Mouse (Mus musculus) embryonic fibroblast, embryonic 13.5 days (primary cell): Measurements from ENCODE around the gene Tmem248. TPM values are rescaled to one million over a fixed set of nuclear protein-coding genes. Genes with fewer than 3 reads are reported as not detected.
"Not testable (repeated sequence)": the region's sequence is repeated elsewhere in the genome, so short reads cannot be mapped to it uniquely, and the experiment has no call there.

Experiments used
- H3K27ac ChIP-seq: 2 replicates; pipeline ENCODE4 v1.5.1; 2012; ENCODE audit warnings: low read length, control low read depth, inconsistent platforms; ENCODE audit not compliant: insufficient read depth
- H3K4me1 ChIP-seq: 2 replicates; pipeline ENCODE4 v1.6.1; 2011; ENCODE audit warnings: low read length; ENCODE audit not compliant: control insufficient read depth, insufficient read depth
- H3K4me3 ChIP-seq: 2 replicates; pipeline ENCODE4 v1.5.1; 2011; ENCODE audit warnings: mild to moderate bottlenecking, control low read depth, low read length; ENCODE audit not compliant: insufficient read depth
- CTCF ChIP-seq: IDR thresholded peaks from 2 replicates; pipeline ENCODE4 v1.5.1; 2011; ENCODE audit warnings: mild to moderate bottlenecking, control low read depth, low read length, moderate library complexity, borderline replicate concordance; ENCODE audit not compliant: insufficient read depth
- POLR2A ChIP-seq: IDR thresholded peaks from 2 replicates; pipeline ENCODE4 v1.6.1; 2011; ENCODE audit warnings: low read depth, mild to moderate bottlenecking, control low read depth, low read length, moderate library complexity
- polyA plus RNA-seq: library from polyadenylated mRNA; stranded (reverse); fragments of >200 nt; gene quantifications from 2 replicates; pipeline ENCODE4 v1.2.4, GENCODE M21; 2011; ENCODE audit warnings: low read depth; ENCODE audit not compliant: missing spikeins, insufficient read length

The Tmem248 gene
- polyA plus RNA-seq, 1 experiment: 42.9 TPM

DNA sequence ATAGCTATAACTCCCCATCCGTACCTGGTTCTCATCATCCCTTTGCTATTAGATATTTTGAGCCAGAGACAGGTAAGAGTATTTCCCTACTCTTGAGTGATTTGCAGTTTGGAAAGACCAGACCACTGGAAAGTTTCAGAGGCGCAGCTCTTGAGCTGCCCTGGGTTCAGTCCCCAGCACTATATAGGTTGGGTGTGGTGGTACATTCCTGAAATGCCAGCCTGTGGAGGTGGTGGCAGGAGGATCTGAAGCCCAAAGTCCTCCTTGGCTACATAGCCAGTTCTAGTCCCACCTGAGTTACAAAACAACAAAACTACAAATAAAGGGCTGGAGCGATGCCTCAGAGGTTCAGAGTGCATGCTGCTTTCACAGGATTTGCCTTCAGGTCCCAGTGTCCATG is 9.9 kb downstream of the Tmem248 start:
- Histone ChIP-seq H3K27ac (no peak overlapping the region), H3K4me3 (no peak overlapping the region), H3K4me1 (peaks cover 3% of the 10 kb centered on the region; the same call in 1 of the 2 replicates)
- TF ChIP-seq CTCF (no peak), POLR2A (no peak)

DNA sequence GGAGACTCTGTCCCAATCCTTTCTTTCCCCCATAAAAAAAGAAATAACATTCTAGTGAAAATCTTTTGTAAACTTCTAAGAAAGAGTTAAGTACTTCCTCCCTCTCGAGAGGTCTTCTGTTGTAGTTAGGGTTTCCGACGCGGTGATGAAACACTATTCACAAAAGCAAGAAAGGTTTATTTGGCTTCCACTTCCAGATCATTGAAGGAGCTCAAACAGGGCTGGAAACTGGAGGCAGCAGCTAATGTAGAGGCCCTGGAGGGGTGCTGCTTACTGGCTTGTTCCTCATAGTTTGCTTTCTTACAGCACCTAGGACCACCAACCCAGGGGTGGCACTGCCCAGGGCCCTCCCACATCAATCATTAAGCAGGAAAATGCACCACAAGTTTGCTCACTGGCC is 11.2 kb downstream of the Tmem248 start:
- H3K4me1 ChIP-seq: peaks cover 3% of the 10 kb centered on the region; the same call in 1 of the 2 replicates
- H3K4me3 ChIP-seq: no peak overlapping the region
- no peak for TF ChIP-seq CTCF
- TF ChIP-seq POLR2A: no peak
- no peak overlapping the region for H3K27ac ChIP-seq

DNA sequence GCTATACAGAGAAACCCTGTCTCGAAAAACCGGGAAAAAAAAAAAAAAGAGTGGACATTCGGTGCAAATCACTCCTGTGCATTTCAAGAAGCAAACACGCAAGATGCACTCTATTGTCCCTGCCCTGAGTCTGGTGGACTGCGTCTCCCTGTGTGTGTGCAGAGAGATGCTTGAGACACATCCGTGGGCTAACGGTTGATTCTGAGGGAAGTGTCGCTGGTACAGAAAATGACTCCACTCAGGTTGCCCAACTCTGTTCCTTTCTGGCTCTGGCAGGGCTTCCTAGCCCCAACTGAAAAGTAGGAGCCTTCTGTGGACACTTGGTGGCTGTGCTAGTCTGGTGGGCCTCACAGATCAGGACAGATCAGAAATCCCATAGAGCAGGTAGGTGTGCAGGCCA is 19.4 kb downstream of the Tmem248 start:
- H3K4me1 ChIP-seq: no peaks in the 10 kb centered on the region
- no peak overlapping the region for H3K27ac ChIP-seq
- TF ChIP-seq CTCF: no peak
- no peak overlapping the region for H3K4me3 ChIP-seq

DNA sequence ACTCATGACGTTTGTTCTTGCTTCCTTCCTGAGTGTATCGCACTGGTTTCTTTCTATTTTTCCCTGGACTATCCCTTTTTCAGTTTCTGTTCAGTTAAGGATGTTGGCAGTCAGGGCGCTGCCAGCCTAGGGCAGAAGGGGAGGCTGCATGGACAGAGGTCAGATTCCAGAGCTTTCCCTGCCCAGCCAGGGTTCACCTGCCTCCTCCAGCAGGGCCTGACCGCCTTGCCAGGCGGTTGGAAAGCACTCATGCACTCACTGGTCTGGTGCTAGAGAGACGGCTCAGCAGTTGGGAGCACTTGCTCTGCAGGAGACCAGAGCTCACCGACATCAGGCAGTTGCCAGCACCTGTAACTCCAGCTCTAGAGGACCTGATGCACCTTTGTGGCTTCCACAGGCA is 22.4 kb downstream of the Tmem248 start:
- Histone ChIP-seq H3K4me1 (no peaks in the 10 kb centered on the region), H3K4me3 (no peak overlapping the region), H3K27ac (no peak overlapping the region)
- TF ChIP-seq POLR2A (no peak), CTCF (no peak)

DNA sequence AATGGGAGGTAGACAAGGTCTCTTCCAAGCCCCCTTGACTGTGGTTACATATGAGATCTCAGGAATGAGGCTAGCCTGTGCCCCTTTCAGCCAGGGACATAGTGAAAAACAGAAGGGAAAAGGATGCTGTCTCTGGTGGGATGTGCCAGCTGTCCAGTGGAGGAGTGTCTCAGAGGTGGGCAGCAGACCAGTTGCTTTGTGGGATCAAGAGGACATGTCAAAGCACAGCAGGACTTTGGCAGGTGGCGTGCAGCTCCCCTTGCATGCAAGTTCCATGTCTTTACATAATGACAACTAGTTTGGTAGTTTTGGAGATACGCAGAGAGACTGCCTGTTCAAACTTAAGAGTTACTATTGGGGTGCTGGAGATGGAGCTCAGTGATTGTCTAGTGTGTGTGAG is 23.0 kb downstream of the Tmem248 start:
- Histone ChIP-seq H3K4me3 (no peak overlapping the region), H3K27ac (no peak overlapping the region), H3K4me1 (no peaks in the 10 kb centered on the region)
- no peak for TF ChIP-seq CTCF
- TF ChIP-seq POLR2A: no peak

DNA sequence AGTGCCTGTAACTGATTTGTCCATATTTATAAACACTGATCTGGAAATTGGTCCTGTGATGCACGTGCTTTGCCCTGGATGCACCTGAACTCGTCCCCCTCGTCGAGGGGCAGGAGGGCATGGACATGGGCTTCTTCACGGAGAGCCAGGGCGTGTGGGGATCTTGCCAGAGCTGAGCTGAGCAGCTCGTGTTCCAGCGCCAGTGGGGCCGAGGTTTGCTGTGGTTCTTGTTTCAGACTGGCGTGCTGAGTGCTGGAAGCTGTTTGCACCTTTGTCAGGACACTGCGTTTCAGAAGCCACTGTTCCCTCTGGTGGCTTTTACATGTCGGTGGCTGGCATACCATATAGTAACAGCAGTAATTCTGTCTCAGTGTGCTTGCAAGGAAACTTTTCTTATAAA is 24.5 kb downstream of the Tmem248 start:
- no peak for TF ChIP-seq POLR2A

DNA sequence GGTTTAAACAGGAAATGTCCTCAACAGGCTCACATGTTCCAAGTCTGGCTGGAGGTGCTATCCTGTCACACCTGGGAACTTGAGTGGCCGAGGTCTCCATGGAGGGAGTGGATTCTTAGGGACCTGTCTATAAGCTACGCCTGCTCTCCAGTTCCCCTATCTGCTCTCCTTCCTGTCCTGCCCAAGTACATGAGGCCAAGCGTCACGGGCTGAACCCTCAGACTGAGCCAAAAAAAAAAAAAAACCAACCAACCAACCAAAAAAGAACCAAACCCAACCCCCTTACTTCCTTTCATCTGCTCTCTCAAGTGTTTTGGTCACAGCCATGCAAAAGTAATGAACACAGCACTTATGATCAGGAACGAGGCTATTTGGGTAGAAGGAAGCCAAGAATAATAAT is 30.9 kb downstream of the Tmem248 start:
- TF ChIP-seq POLR2A: no peak
- TF ChIP-seq CTCF: no peak
- no peaks in the 10 kb centered on the region for H3K4me1 ChIP-seq
- no peak overlapping the region for H3K27ac ChIP-seq
- H3K4me3 ChIP-seq: no peak overlapping the region

More for the DNA sequence above, 24.5 kb downstream of the Tmem248 start:
- Histone ChIP-seq H3K4me1 (no peaks in the 10 kb centered on the region), H3K27ac (no peak overlapping the region), H3K4me3 (no peak overlapping the region)

DNA sequence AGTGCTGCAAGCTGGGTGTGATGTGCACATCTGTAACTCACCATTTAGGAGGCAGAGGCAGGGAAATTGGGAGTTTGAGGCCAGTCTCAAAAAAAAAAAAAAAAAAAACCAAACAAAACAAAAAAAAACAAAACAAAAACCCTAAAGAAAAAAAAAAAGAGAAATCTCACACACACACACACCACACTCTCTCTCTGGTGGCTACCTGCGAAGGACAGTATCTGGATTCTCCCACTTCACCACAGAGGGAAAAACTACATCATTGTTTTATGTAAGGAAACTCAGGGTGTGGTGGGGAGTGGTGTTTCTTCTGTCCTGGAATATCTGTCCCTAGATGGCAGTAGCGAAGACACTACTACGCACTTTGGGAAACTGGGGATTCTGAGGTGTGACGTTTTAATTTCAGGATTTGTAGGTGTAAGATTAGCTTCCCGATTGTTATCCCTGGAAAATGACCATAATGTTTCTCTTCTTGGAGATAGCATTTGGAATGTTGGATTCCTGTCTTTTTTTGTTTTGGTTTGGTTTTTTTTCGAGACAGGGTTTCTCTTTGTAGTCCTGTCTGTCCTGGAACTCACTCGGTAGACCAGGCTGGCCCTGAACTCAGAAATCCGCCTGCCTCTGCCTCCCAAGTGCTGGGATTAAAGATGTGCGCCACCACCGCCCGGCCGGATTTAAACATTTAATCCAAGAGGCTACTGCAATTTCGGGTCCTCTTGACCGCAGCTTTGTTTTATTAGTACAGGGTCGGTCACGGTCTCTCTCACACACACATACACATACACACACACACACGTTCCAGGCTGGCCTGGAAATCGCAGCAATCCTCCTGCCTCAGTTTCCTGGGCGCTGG is 37.5 kb downstream of the Tmem248 start:
- TF ChIP-seq CTCF: no peak
- peak; percentile 34; the same call in 1 of the 2 replicates for TF ChIP-seq POLR2A
- peak overlapping the region; percentile 37 for H3K27ac ChIP-seq
- H3K4me1 ChIP-seq: no peaks in the 10 kb centered on the region
- H3K4me3 ChIP-seq: peak overlapping the region; percentile 62

DNA sequence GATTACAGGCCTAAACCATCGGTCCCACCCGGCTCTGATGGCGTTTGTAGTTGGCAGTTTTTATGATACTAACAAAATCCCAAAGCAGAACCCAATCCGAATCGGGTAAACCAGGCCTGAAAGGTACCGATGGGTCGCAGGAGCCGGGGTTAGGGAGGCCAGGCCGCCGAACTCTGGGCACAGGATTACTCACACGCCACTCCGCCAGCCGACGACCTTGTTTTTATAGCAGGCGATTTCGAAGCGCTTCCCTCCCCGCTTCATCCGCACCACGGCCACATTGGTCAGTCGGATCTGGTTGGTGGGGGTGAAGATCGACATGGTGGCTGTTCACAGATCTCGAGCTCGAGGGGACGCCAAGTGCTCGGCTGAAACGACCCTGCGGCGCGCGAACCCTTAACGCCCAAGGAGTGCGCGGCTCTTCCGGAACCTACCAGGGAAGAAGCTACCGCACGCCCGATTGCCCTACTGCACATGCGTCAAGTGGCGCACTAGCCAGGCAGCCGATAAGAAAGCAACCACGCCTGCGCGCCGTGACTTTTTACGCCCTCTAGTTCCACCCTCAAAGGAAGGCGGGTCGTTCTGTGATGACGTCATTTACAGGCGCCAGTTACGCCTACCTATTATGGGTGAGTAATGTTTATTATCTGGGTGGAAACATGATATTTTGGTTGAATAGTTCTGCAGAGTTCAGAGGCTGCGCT is 38.3 kb downstream of the Tmem248 start, which contains the start of the genes Sbds and Tyw1:
Gene Sbds, minus strand, starts transcription at position 514 of the 704 bp plus-strand sequence.
Gene Tyw1, plus strand, starts transcription at position 603 of the 704 bp plus-strand sequence.
- TF ChIP-seq POLR2A: peak; percentile 99
- TF ChIP-seq CTCF: no peak
- H3K4me1 ChIP-seq: no peaks in the 10 kb centered on the region
- peak within 1 kb of the TSS; percentile 37 for H3K27ac ChIP-seq
- peak within 1 kb of the TSS; percentile 62 for H3K4me3 ChIP-seq

DNA sequence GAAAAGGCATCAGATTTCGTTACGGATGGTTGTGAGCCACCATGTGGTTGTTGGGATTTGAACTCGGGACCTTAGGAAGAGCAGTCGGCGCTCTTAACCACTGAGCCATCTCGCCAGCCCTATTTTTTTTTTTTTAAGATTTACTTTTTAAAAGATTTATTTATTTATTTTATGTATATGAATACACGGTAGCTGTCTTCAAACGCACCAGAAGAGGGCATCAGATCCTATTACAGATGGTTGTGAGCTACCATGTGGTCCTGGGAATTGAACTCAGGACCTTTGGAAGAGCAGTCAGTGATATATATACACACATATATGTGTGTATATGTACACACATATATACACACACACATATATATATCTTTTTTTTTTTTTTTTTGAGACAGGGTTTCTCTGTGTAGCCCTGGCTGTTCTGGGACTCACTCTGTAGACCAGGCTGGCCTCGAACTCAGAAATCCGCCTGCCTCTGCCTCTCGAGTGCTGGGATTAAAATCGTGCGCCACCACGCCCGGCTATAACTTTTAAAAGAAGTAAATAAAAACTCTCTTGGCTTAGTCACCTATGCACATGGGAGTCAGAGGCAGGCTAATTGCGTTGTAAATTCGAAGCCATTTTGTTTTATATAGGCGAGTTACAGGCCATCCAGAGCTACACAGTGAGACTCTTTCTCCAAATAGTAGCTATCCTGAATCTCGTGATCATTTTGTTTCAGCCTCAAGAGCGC is 39.1 kb downstream of the Tmem248 start:
- H3K4me3 ChIP-seq: peak overlapping the region; percentile 48
- not testable (repeated sequence) for H3K27ac ChIP-seq, H3K4me1 ChIP-seq
